Mouse (Mus musculus) megakaryocyte, embryonic 14.5 days (primary cell): ENCODE measurements around the gene Ddx49.

Experiments used
- FLI1 ChIP-seq: IDR thresholded peaks from 2 replicates; pipeline ENCODE4 v1.6.1; 2012; ENCODE audit warnings: low read length, inconsistent platforms, mixed read lengths
- GATA1 ChIP-seq: IDR thresholded peaks from 3 replicates; pipeline ENCODE4 v1.6.1; 2012; ENCODE audit warnings: mixed read lengths, low read length, inconsistent platforms, borderline replicate concordance

GRCm38 (mm10) chr8:70281001-70281400 lies 21.3 kb downstream of the Ddx49 start:
- no peak for TF ChIP-seq GATA1
- TF ChIP-seq FLI1, result no peak
